Mouse (Mus musculus) liver, postnatal 0 days (tissue): ENCODE results near the gene Dnmt3b.

Experiments
- CTCF ChIP-seq: sonication (generic); IDR thresholded peaks from 2 replicates; pipeline ENCODE4 v1.5.1; 2016; ENCODE audit warnings: antibody characterized with exemption, low read depth
- EP300 ChIP-seq: IDR thresholded peaks from 2 replicates; pipeline ENCODE4 v1.6.1; 2016; ENCODE audit warnings: antibody characterized with exemption, low read depth, mild to moderate bottlenecking

- TF ChIP-seq CTCF (no peak), EP300 (no peak)
Observed at GRCm38 (mm10) chr2:153609058-153609457, 40.2 kb upstream of the Dnmt3b start.
